Mouse (Mus musculus) neural tube, embryonic 12.5 days (tissue): Measurements from ENCODE around the gene Tuba1b. TPM values are rescaled to one million over a fixed set of nuclear protein-coding genes. Genes with fewer than 3 reads are reported as not detected.
"Not testable (repeated sequence)": the region's sequence is repeated elsewhere in the genome, so short reads cannot be mapped to it uniquely, and the experiment has no call there.

Experiments
- ATAC-seq: fragments of 200-750 bp; cut with Nextera tagmentation; 2 replicates; pipeline ENCODE4 v1.8.0; 2017; ENCODE audit warnings: low read depth, mild to moderate bottlenecking, moderate TSS enrichment, moderate library complexity; ENCODE audit not compliant: low FRiP score
- H3K27ac ChIP-seq: fragments of 300-500 bp; sonication (generic); 2 replicates; pipeline ENCODE4 v1.5.1; 2016
- H3K27me3 ChIP-seq: fragments of 300-500 bp; sonication (generic); replicated peaks from 2 replicates; pipeline ENCODE4 v1.6.1; 2016; ENCODE audit warnings: mild to moderate bottlenecking
- H3K36me3 ChIP-seq: fragments of 300-500 bp; sonication (generic); 2 replicates; pipeline ENCODE4 v1.6.1; 2016; ENCODE audit warnings: mild to moderate bottlenecking
- H3K4me1 ChIP-seq: fragments of 300-500 bp; sonication (generic); 2 replicates; pipeline ENCODE4 v1.6.1; 2016
- H3K4me2 ChIP-seq: fragments of 300-500 bp; sonication (generic); replicated peaks from 2 replicates; pipeline ENCODE4 v1.6.1; 2016; ENCODE audit warnings: mild to moderate bottlenecking
- H3K4me3 ChIP-seq: fragments of 300-500 bp; sonication (generic); 2 replicates; pipeline ENCODE4 v1.5.1; 2016
- H3K9ac ChIP-seq: fragments of 300-500 bp; sonication (generic); 2 replicates; pipeline ENCODE4 v1.6.1; 2016; ENCODE audit warnings: mild to moderate bottlenecking
- H3K9me3 ChIP-seq: fragments of 300-500 bp; sonication (generic); 2 replicates; pipeline ENCODE4 v1.6.1; 2016; ENCODE audit warnings: mild to moderate bottlenecking
- WGBS: fragments of 180-500 bp; shearing (Covaris S2); methylation state at CpG from one replicate; pipeline ENCODE4 v1.1.7; 2016; 5-methylcytosine and 5-hydroxymethylcytosine counted together
- polyA plus RNA-seq: library from polyadenylated mRNA; unstranded; fragments of >200 nt; fragmentation: Nextera tagmentation; extraction: Ambion mirVana; gene quantifications from 2 replicates; pipeline ENCODE4 v1.2.1, GENCODE M21; 2016

The Tuba1b gene
- 1,299 and 1,329 TPM in 2 replicates for polyA plus RNA-seq

DNA sequence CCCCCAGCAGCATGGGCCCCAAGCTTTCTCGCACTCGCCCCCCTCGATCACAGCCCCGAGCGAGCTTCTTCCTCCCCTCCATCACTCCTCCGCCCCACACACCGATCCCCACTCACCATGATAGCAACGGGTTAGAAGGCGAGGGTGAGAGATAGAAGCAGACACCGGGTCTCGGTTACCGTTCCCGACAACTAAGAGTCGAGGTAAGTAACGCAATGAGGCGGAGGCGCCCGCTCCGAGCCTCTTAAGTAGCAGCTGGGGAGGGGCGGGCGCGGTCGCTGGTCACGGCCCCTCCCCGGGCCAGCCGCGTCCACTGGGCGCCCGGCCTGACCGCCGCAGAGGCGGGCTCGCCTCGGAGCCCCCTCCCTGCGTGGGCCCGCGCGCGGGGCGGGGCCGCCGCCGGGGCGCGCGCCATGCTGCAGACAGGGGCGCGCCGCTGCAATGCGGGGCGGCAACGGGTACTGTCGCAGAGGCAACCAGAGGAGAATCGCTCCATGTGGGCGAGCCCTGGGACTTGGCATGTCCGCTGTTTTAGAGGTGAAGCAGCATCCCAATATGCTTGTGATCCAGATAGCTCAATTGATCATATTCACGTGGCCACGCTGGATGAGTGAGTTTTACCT is at the start of gene Tuba1b:
Tuba1b (minus strand) TSS at position 349 of the 623 bp plus-strand sequence.
- Histone ChIP-seq H3K4me2 (peak within 1 kb of the TSS; percentile 85), H3K9ac (peak within 1 kb of the TSS; percentile 74), H3K27me3 (no peaks in the 10 kb centered on the region), H3K27ac (peak within 1 kb of the TSS; percentile 72), H3K4me1 (peaks cover 17% of the 10 kb centered on the region), H3K9me3 (no peaks in the 10 kb centered on the region), H3K4me3 (peak within 1 kb of the TSS; percentile 50), H3K36me3 (peaks cover 8% of the 10 kb centered on the region; the same call in 1 of the 2 replicates)
- WGBS: under 1% methylated on average over 57 of the region's 58 CpGs
- peak; percentile 93 for ATAC-seq

DNA sequence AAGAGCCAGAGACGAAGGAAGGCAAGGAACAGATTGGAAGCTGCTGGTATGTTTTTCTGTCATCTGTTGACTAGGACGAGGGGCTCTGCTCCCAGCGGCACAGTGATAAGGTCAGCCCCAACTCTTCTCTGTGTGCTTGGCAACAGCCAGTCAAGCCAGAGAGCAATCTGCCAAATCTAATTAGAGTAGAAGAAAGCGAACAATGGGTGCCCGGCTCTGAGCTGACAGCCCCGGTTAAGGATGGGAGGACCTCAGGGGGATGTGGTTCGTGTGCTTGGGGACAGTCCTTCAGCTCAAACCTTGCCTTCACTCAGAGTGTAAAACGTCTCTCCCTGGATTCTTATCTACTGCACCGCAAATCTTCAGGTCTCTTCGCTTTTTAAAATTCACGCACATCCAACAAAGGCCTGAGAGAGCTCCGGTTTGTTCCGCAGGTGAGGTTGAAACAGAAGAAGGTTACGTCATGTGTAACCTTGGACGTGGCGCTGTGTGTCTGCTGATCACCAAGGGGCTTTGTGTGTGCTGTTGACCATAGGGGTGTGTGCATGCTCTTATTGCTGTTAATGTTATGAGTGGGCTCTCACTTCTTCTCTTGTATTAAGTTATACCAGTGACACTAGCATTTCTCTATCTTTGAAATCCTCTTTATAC is 49.2 kb upstream of the Tuba1b start:
- Histone ChIP-seq H3K9ac (peak overlapping the region; percentile 80), H3K27me3 (no peaks in the 10 kb centered on the region), H3K4me2 (peak overlapping the region; percentile 71), H3K4me1 (peaks cover 49% of the 10 kb centered on the region), H3K27ac (peak overlapping the region; percentile 74), H3K36me3 (no peaks in the 10 kb centered on the region), H3K9me3 (no peaks in the 10 kb centered on the region), H3K4me3 (peak overlapping the region; percentile 31)
- ATAC-seq: peak; percentile 69
- WGBS: 22% methylated on average over 16 of the region's 16 CpGs

DNA sequence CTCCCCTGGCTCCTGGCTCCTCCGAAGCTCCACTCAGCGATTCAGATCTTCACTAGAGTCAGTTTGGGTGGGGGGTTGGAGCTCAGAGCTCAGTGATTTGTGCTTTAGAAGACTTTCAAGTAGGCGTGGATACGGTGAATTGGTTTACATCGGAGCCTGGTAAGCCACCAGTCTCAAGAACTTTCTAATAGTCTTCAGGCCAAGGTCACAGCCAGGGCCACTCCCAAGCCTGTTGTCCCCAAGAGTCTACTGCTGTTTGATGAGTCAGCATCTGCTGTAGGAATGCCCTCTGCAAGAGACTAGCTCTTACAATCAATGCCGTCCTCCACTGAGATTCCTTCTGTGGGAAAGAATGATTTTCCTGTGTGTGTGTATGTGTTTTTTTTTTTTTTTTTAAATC is 47.7 kb upstream of the Tuba1b start:
- Histone ChIP-seq H3K4me3 (no peak overlapping the region), H3K9me3 (no peaks in the 10 kb centered on the region), H3K9ac (no peak overlapping the region), H3K4me2 (no peak overlapping the region), H3K27me3 (no peaks in the 10 kb centered on the region), H3K36me3 (no peaks in the 10 kb centered on the region), H3K4me1 (peaks cover 49% of the 10 kb centered on the region), H3K27ac (no peak overlapping the region)
- WGBS: 60% methylated on average over 6 of the region's 6 CpGs
- ATAC-seq: no peak

GRCm38 (mm10) chr15:98980012-98980614 is 45.7 kb upstream of the Tuba1b start:
- Histone ChIP-seq H3K9me3 (no peaks in the 10 kb centered on the region), H3K36me3 (no peaks in the 10 kb centered on the region), H3K9ac (0 out of 2 replicates have a peak overlapping the region, but pooled peaks have one; percentile 26), H3K4me3 (no peak overlapping the region), H3K27me3 (no peaks in the 10 kb centered on the region), H3K4me2 (no peak overlapping the region), H3K27ac (no peak overlapping the region), H3K4me1 (peaks cover 53% of the 10 kb centered on the region)
- WGBS: 36% methylated on average over 7 of the region's 7 CpGs
- no peak for ATAC-seq

GRCm38 (mm10) chr15:98978409-98979172 is 44.2 kb upstream of the Tuba1b start:
- H3K27me3 ChIP-seq: no peaks in the 10 kb centered on the region
- H3K9ac ChIP-seq: peak overlapping the region; percentile 42
- H3K27ac ChIP-seq: peak overlapping the region; percentile 82
- peaks cover 53% of the 10 kb centered on the region for H3K4me1 ChIP-seq
- H3K9me3 ChIP-seq: no peaks in the 10 kb centered on the region
- WGBS: 37% methylated on average over 20 of the region's 20 CpGs
- ATAC-seq: no peak
- no peaks in the 10 kb centered on the region for H3K36me3 ChIP-seq
- H3K4me2 ChIP-seq: peak overlapping the region; percentile 54
- peak overlapping the region; percentile 11; the same call in 1 of the 2 replicates for H3K4me3 ChIP-seq

GRCm38 (mm10) chr15:98977759-98978408 is 43.5 kb upstream of the Tuba1b start:
- peaks cover 48% of the 10 kb centered on the region for H3K4me1 ChIP-seq
- ATAC-seq: peak; percentile 72

DNA sequence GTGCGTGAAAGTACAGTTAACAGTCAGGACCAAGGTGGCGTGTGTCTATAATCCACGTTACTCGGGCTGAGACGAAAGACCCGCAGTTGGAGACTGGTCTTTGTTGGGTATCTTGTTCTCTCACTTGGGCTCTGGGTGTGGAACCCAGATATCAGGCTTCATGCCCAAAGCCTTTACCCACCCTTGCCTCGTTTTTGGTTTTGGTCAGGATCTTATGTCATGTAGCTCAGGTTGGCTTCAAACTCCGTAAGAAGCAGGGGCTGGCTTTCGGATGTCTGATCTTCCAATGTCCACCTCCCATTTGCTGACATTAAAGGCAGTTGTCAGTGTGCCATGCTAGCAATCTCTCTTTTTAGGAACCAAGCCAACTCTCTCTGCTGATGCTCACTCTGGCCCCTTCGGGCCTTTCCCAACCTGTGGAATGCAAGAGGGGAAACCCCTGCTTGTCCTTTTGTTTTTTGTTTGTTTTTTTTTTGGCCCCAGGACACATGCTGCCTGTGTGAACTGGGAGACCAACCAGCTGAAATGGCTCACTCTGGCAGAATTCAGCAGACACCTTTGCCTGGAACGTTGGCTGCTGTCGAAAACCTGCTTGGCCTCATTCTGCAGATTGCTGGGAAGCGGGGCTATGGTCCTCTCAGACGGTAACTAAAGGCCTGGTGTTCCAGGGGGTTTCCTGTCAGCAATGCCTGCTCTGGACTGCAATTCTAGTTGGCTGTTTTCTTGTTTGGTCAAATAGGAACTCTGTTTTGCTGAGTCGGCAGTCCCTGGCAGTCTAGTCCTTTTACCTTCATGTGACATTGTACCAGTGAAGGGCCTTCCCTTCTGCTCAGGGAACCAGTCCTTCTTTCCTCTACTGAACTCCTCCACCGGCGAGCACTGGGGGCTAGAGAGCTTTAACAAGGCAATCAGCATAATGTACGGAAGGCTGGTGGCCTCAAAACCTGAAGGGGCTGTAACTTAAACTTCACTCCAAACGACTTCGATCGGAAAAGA is 42.7 kb upstream of the Tuba1b start:
- peak overlapping the region; percentile 54 for H3K4me2 ChIP-seq
- 73% methylated on average over 21 of the region's 21 CpGs for WGBS
- no peaks in the 10 kb centered on the region for H3K27me3 ChIP-seq
- H3K36me3 ChIP-seq: no peaks in the 10 kb centered on the region
- no peak overlapping the region for H3K9ac ChIP-seq
- H3K27ac ChIP-seq: peak overlapping the region; percentile 82
- peaks cover 45% of the 10 kb centered on the region for H3K4me1 ChIP-seq
- H3K4me3 ChIP-seq: no peak overlapping the region
- no peak for ATAC-seq
- H3K9me3 ChIP-seq: no peaks in the 10 kb centered on the region

More at GRCm38 (mm10) chr15:98977759-98978408, 43.5 kb upstream of the Tuba1b start:
- Histone ChIP-seq H3K4me2 (peak overlapping the region; percentile 54), H3K36me3 (no peaks in the 10 kb centered on the region), H3K4me3 (peak overlapping the region; percentile 11), H3K27ac (peak overlapping the region; percentile 82), H3K27me3 (no peaks in the 10 kb centered on the region), H3K9ac (peak overlapping the region; percentile 42), H3K9me3 (no peaks in the 10 kb centered on the region)
- WGBS: 49% methylated on average over 14 of the region's 14 CpGs

GRCm38 (mm10) chr15:98973015-98973614 is 38.8 kb upstream of the Tuba1b start:
- ATAC-seq: no peak
- WGBS: 73% methylated on average over 9 of the region's 9 CpGs
- Histone ChIP-seq H3K36me3 (no peaks in the 10 kb centered on the region), H3K27me3 (no peaks in the 10 kb centered on the region), H3K27ac (peak overlapping the region; percentile 32; the same call in 1 of the 2 replicates), H3K4me1 (peaks cover 58% of the 10 kb centered on the region), H3K4me2 (no peak overlapping the region; the same call in 1 of the 2 replicates), H3K9ac (no peak overlapping the region), H3K9me3 (no peaks in the 10 kb centered on the region), H3K4me3 (no peak overlapping the region)

DNA sequence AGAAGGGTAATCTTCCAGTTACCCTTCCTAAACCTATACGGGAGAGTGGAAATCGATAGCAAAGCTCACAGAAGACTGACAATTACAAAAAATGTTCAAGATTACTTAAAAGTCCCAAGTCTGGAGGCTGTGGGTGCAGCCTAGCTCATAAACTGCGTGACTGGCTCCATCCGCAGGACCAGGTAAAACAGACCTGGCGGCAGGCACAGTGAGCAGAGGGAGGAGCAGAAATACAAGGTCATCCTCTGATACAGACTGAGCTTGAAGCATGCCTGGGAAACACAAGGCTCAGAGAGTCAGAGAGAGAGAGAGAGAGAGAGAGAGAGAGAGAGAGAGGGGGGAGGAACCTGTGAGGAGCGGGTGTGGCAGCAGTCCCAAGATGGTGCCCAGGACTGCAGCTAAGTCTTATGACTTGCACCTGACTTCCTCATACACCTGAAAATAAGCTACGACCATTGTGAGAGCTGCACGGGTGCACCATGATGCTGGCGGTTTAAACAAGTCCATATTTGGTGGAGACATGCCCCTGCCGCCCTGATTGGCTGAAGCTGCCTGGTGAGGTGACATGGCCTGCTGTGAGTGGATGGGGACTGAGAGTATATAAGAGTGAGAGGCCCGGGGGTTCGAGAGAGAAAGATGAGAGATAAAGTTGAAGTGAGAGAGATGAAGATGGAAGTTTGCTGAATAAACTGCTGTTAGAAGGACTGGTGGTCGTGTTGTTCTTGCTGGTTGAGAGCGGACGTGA is 37.4 kb upstream of the Tuba1b start:
- peak overlapping the region; percentile 95 for H3K27ac ChIP-seq
- WGBS: 65% methylated on average over 15 of the region's 15 CpGs

GRCm38 (mm10) chr15:98971111-98971510 is 36.7 kb upstream of the Tuba1b start:
- Histone ChIP-seq H3K36me3 (no peaks in the 10 kb centered on the region), H3K4me1 (peaks cover 44% of the 10 kb centered on the region), H3K4me3 (no peak overlapping the region), H3K27ac (peak overlapping the region; percentile 95), H3K4me2 (peak overlapping the region; percentile 51), H3K27me3 (no peaks in the 10 kb centered on the region), H3K9me3 (no peaks in the 10 kb centered on the region), H3K9ac (peak overlapping the region; percentile 44)
- 10% methylated on average over 4 of the region's 4 CpGs for WGBS
- ATAC-seq: peak; percentile 45; the same call in 1 of the 2 replicates

More for the DNA sequence above, 37.4 kb upstream of the Tuba1b start:
- Histone ChIP-seq H3K9ac (peak overlapping the region; percentile 44), H3K4me2 (peak overlapping the region; percentile 51), H3K4me1 (peaks cover 45% of the 10 kb centered on the region)
- not testable (repeated sequence) for H3K4me3 ChIP-seq, H3K27me3 ChIP-seq, H3K36me3 ChIP-seq, H3K9me3 ChIP-seq
- peak; percentile 51 for ATAC-seq
